Mouse (Mus musculus) limb, embryonic 12.5 days (tissue): ENCODE measurements around the gene Cetn4. TPM values are rescaled to one million over a fixed set of nuclear protein-coding genes. Genes with fewer than 3 reads are reported as not detected.

Experiments used
- ATAC-seq: fragments of 200-750 bp; cut with Nextera tagmentation; 2 replicates; pipeline ENCODE4 v1.8.0; 2017; ENCODE audit warnings: low read depth, moderate TSS enrichment; ENCODE audit not compliant: insufficient number of reproducible peaks, insufficient read depth, low FRiP score, low TSS enrichment
- H3K27ac ChIP-seq: fragments of 300-500 bp; sonication (generic); 2 replicates; pipeline ENCODE4 v1.5.1; 2016; ENCODE audit warnings: mild to moderate bottlenecking, moderate library complexity
- H3K27me3 ChIP-seq: fragments of 300-500 bp; sonication (generic); 2 replicates; pipeline ENCODE4 v1.6.1; 2016; ENCODE audit warnings: mild to moderate bottlenecking, moderate library complexity
- H3K36me3 ChIP-seq: fragments of 300-500 bp; sonication (generic); 2 replicates; pipeline ENCODE4 v1.6.1; 2016; ENCODE audit warnings: mild to moderate bottlenecking, moderate library complexity
- H3K4me1 ChIP-seq: fragments of 300-500 bp; sonication (generic); replicated peaks from 2 replicates; pipeline ENCODE4 v1.6.1; 2016
- H3K4me2 ChIP-seq: fragments of 300-500 bp; sonication (generic); 2 replicates; pipeline ENCODE4 v1.6.1; 2016; ENCODE audit warnings: mild to moderate bottlenecking, moderate library complexity
- H3K4me3 ChIP-seq: fragments of 300-500 bp; sonication (generic); replicated peaks from 2 replicates; pipeline ENCODE4 v1.5.1; 2016; ENCODE audit warnings: mild to moderate bottlenecking
- H3K9ac ChIP-seq: fragments of 300-500 bp; sonication (generic); replicated peaks from 2 replicates; pipeline ENCODE4 v1.6.1; 2016; ENCODE audit warnings: mild to moderate bottlenecking, moderate library complexity
- H3K9me3 ChIP-seq: fragments of 300-500 bp; sonication (generic); 2 replicates; pipeline ENCODE4 v1.6.1; 2016; ENCODE audit warnings: mild to moderate bottlenecking, moderate library complexity
- WGBS: fragments of 180-500 bp; shearing (Covaris S2); methylation state at CpG from one replicate; pipeline ENCODE4 v1.1.7; 2016; 5-methylcytosine and 5-hydroxymethylcytosine counted together
- polyA plus RNA-seq: library from polyadenylated mRNA; unstranded; fragments of >200 nt; fragmentation: Nextera tagmentation; extraction: Ambion mirVana; gene quantifications from 2 replicates; pipeline ENCODE4 v1.2.1, GENCODE M21; 2016

Gene Cetn4
- polyA plus RNA-seq, 1 experiment from 2014 or later: 3.7 TPM

DNA sequence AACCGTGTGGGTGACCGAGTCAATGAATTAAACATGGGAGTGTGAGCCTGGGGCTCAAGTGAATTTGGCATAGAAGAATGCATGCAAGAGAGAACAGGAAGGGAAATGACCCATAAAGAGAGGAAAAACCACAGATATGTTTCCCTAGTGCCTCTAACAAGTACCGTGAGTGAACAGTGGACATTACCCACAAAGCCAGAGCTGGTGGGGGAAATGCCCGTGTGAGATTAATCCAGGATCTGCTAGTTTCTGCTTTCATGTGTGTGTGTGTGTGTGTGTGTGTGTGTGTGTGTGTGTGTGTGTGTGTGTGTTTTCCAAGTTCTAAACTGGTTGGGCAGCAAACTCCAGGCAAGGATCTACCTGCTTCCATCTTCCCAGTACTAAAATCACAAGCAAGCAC lies 42.6 kb downstream of the Cetn4 start:
- 92% methylated on average over 4 of the region's 4 CpGs for WGBS
- H3K9me3 ChIP-seq: no peaks in the 10 kb centered on the region
- no peak overlapping the region for H3K4me2 ChIP-seq
- no peak for ATAC-seq
- no peak overlapping the region for H3K9ac ChIP-seq
- H3K36me3 ChIP-seq: no peaks in the 10 kb centered on the region
- H3K4me1 ChIP-seq: no peaks in the 10 kb centered on the region
- no peak overlapping the region for H3K4me3 ChIP-seq
- no peaks in the 10 kb centered on the region for H3K27me3 ChIP-seq
- H3K27ac ChIP-seq: no peak overlapping the region

DNA sequence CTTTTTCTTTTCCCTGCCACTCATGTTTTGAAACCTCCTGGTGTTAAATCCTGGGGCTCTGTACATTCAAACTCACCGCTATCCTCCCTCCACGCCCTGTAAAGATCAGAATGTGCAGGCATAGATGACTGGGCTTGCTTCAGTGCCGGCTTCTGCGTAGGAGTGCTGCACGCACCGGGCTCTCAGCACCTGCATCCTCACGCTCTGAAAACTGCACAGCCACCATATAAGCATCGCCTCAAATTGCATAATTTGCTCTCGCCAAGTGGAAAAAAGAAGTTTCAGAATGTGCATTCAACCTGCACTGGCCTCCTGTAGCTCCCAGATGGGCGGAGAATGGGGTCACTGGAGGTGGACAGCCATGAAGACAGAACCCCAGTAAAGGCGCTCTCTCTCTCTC lies 44.2 kb downstream of the Cetn4 start:
- H3K4me2 ChIP-seq: no peak overlapping the region
- no peak overlapping the region for H3K27ac ChIP-seq
- no peaks in the 10 kb centered on the region for H3K36me3 ChIP-seq
- H3K4me3 ChIP-seq: no peak overlapping the region
- ATAC-seq: no peak
- no peaks in the 10 kb centered on the region for H3K27me3 ChIP-seq
- no peak overlapping the region for H3K9ac ChIP-seq
- 88% methylated on average over 11 of the region's 11 CpGs for WGBS
- H3K9me3 ChIP-seq: no peaks in the 10 kb centered on the region
- H3K4me1 ChIP-seq: no peaks in the 10 kb centered on the region

DNA sequence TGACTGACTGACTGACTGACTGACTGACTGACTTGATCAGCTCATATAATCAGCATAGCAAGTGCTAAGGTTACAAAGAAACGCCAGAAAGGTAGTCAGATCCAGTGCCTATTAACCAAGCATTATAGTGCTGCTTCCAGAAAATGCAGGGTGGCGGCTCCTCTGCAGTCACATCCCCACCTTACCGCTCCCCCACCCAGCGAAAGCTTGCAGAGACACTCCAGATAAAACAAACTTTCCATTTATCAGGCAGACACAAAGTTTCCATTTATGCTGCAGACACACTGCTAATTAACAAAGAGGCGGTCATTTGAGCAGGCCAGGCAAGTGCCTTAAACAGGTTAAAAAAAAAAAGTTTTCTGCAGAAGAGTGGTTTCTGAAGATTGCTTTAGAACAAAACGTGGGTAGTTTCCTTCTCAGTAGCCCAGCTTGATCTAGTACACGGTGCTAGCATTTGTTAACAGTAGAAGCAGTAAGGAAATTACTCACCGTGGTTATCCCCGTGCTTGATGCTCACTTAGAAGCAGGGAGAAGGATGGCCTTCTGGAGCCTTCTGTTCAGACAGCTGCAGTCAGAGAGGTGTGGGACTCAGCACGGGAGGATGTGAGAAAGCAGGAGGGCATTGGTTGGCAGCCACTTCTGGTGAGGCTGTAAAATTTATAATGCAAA lies 53.0 kb downstream of the Cetn4 start:
- Histone ChIP-seq H3K4me2 (no peak overlapping the region), H3K9me3 (no peaks in the 10 kb centered on the region), H3K36me3 (no peaks in the 10 kb centered on the region), H3K4me3 (no peak overlapping the region), H3K4me1 (no peaks in the 10 kb centered on the region), H3K27me3 (no peaks in the 10 kb centered on the region), H3K27ac (no peak overlapping the region), H3K9ac (no peak overlapping the region)
- no peak for ATAC-seq
- WGBS: 58% methylated on average over 10 of the region's 10 CpGs

DNA sequence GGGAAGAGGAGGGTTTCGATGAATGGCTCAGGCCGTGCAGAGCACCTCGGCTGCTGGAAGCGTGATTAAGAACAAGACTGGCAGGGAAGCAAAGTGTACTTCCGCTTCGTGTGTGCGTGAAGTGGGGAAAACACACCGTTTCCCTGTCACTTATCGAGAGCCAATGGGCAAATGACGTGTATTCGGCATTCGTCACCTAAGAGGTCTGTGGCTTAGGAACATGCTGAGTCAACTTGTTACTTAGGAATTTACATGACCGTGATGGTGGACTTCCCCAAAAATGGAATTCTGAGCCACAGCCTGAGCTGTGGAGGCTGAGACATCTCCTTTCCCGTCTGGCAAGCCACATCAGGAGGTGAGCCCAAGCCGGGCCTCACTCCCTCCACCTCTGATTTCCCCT lies 54.7 kb downstream of the Cetn4 start:
- Histone ChIP-seq H3K9me3 (no peaks in the 10 kb centered on the region), H3K36me3 (no peaks in the 10 kb centered on the region), H3K27ac (no peak overlapping the region), H3K4me3 (no peak overlapping the region), H3K27me3 (no peaks in the 10 kb centered on the region), H3K4me1 (no peaks in the 10 kb centered on the region), H3K9ac (no peak overlapping the region), H3K4me2 (no peak overlapping the region)
- WGBS: 89% methylated on average over 15 of the region's 15 CpGs
- no peak for ATAC-seq

Other genes with a start within 250 kb of the Cetn4 start
- gene Adad1, start 249.2 kb downstream of the Cetn4 start, polyA plus RNA-seq: 1.3 and 1.5 TPM in 2 replicates
- 0.59 and 0.97 TPM in 2 replicates for gene Il2, start 186.7 kb downstream of the Cetn4 start, polyA plus RNA-seq
- not detected in 2 replicates for gene Il21, start 80.1 kb downstream of the Cetn4 start, polyA plus RNA-seq
- 9.8 and 10.1 TPM in 2 replicates for gene Bbs12, start 154 bp downstream of the Cetn4 start, polyA plus RNA-seq
- 1.9 and 3.0 TPM in 2 replicates for gene Fgf2, start 35.6 kb upstream of the Cetn4 start, polyA plus RNA-seq
- gene Spata5, start 107.2 kb upstream of the Cetn4 start, polyA plus RNA-seq: 47.8 and 47.9 TPM in 2 replicates
- 3.8 and 4.0 TPM in 2 replicates for gene Nudt6, start 107.5 kb upstream of the Cetn4 start, polyA plus RNA-seq